Mouse (Mus musculus) T-helper 1 cell (primary cell): ENCODE measurements at regions not wholly inside any gene's neighbourhood (a gene's known extent, or its start where the extent isn't known, plus 50 kb on each side); places are given as distances from the start of the nearest gene placed in this dataset.
"Not testable (repeated sequence)": the region's sequence is repeated elsewhere in the genome, so short reads cannot be mapped to it uniquely, and the experiment has no call there.

ENCODE experiments used
- in situ Hi-C: fragments of 300-600 bp; cut with MboI, MseI; formaldehyde crosslinking; loops from one replicate; pipeline ENCODE4 v1.15.1; 2025; ENCODE audit warnings: high pct_unique_total_duplicates

- in situ Hi-C loops, result no loop called here
Measured at GRCm38 (mm10) chr8:34664429-34664828, 552.9 kb upstream of the Gm10131 start.

- in situ Hi-C loops, result no loop called here
Measured at GRCm38 (mm10) chr8:34662532-34662931, 551.0 kb upstream of the Gm10131 start.

GRCm38 (mm10) chr8:34651750-34652149 lies 540.2 kb upstream of the Gm10131 start:
- in situ Hi-C loops, result no loop called here

- in situ Hi-C loops, result not testable (repeated sequence)
Measured at GRCm38 (mm10) chr8:34628221-34628620, 516.7 kb upstream of the Gm10131 start.

- in situ Hi-C loops, result no loop called here
Measured at GRCm38 (mm10) chr8:34625670-34626069, 514.1 kb upstream of the Gm10131 start.

- in situ Hi-C loops, result no loop called here
Measured at GRCm38 (mm10) chr8:34623783-34624182, 512.2 kb upstream of the Gm10131 start.

GRCm38 (mm10) chr8:34622177-34623114 lies 510.9 kb upstream of the Gm10131 start:
- in situ Hi-C loops, result no loop called here

GRCm38 (mm10) chr8:34618046-34618445 lies 506.5 kb upstream of the Gm10131 start:
- in situ Hi-C loops, result no loop called here

- in situ Hi-C loops, result no loop called here
Measured at GRCm38 (mm10) chr8:34614987-34615386, 503.4 kb upstream of the Gm10131 start.

- in situ Hi-C loops, result no loop called here
Measured at GRCm38 (mm10) chr8:34614031-34614526, 502.5 kb upstream of the Gm10131 start.

- in situ Hi-C loops, result no loop called here
Measured at GRCm38 (mm10) chr8:34613138-34613537, 501.6 kb upstream of the Gm10131 start.

- in situ Hi-C loops, result no loop called here
Measured at GRCm38 (mm10) chr8:34612396-34612795, 500.9 kb upstream of the Gm10131 start.

- in situ Hi-C loops, result no loop called here
Measured at GRCm38 (mm10) chr8:34610186-34610585, 498.6 kb upstream of the Gm10131 start.

- in situ Hi-C loops, result no loop called here
Measured at GRCm38 (mm10) chr8:34607426-34607825, 495.9 kb upstream of the Gm10131 start.

- in situ Hi-C loops, result no loop called here
Measured at GRCm38 (mm10) chr8:34605031-34605430, 493.5 kb upstream of the Gm10131 start.

GRCm38 (mm10) chr8:34604581-34604980 lies 493.0 kb upstream of the Gm10131 start:
- in situ Hi-C loops, result no loop called here

- in situ Hi-C loops, result no loop called here
Measured at GRCm38 (mm10) chr8:34601426-34601953, 490.0 kb upstream of the Gm10131 start.

GRCm38 (mm10) chr8:34600880-34601279 lies 489.3 kb upstream of the Gm10131 start:
- in situ Hi-C loops, result no loop called here

GRCm38 (mm10) chr8:34596593-34596992 lies 485.1 kb upstream of the Gm10131 start:
- in situ Hi-C loops, result loop anchor here (5.0 kb wide), 1 partner anchor 74 kb away; no protein-coding TSS in a partner anchor

GRCm38 (mm10) chr8:34590976-34591749 lies 479.6 kb upstream of the Gm10131 start:
- in situ Hi-C loops, result no loop called here

GRCm38 (mm10) chr8:34578043-34578442 lies 466.5 kb upstream of the Gm10131 start:
- in situ Hi-C loops, result no loop called here

- in situ Hi-C loops, result no loop called here
Measured at GRCm38 (mm10) chr8:34574009-34574408, 462.5 kb upstream of the Gm10131 start.
